Mouse (Mus musculus): ENCODE results near the gene Vmn2r121.

Gene Vmn2r121

GRCm38 (mm10) chrX:124135852-124136251, at the start of gene Vmn2r121:
TSS of gene Vmn2r121 (minus strand) at chrX:124135952.
- no peak for DNase-seq (ENCODE audit: low spot score in 2 of 2)

Measured in thymus, postnatal 10 days (tissue).